ENCODE assay signal across 1 mouse cellular context in the genomic region with DNA sequence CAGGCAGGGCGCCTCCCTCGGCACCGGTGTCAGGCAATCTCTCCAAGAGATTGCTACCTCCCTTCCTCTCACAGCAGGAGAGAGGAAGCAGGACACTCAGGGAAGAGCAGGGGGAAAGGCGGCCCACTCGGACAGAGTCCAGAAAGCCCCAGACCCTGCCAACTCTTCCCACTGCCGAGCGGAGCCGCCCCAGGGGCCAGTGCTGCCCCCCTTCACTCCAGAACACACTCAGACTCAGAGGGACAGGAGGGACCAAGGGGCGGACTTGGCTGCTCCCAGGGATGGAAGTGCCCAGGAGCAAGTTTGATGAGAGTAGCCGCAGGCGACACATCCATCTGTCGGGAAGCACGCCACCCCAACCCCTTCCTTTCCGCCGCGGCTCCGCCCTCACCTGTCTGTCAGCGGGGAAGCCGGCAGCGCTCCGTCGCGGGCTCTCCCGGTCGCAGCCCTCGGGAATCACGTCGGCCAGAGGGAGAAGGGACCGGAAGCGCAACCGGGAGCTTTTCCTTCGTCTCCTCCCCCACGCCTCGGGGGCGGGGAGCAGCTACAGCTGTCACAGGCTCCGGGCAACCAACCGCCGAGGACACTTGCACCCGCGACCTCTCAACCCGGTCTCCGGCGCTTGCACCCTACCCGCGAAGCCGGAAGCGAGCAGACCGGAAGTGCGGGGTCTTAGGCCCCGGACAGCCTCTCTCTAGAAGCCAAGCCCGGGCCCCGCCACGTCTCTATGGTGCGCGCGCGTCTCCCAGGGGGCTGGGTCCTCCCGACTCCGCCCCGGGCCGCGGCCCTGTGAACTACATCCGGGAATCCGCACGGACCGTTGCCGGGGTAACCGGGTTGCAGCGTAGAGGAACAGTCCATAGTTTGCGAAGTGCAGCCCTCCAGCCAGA.
TF ChIP-seq lines count a peak whose summit lies in the region.

Arfip1 (minus strand) TSS at position 603 of the 890 bp plus-strand sequence.

TF ChIP-seq in CH12.LX, 34 proteins besides CTCF, POLR2A, EP300 and RAD21 (continued from another document):
- TF ChIP-seq UBTF (IDR thresholded peaks at IDR 0.05; ENCODE audit: low read depth, low read length) = no peak
- no peak for TF ChIP-seq SMC3 (IDR thresholded peaks at IDR 0.05; ENCODE audit: low read depth, low read length)
- TF ChIP-seq JUN (IDR thresholded peaks at IDR 0.05; ENCODE audit: insufficient read depth, low read depth, low read length) = no peak
- no peak; the same call in 1 of the 2 replicates for TF ChIP-seq ZMIZ1 (IDR thresholded peaks at IDR 0.05; ENCODE audit: low read depth, low read length)
- no peak for TF ChIP-seq E2F4 (IDR thresholded peaks at IDR 0.05; ENCODE audit: insufficient replicate concordance, low read depth, low read length)
- no peak; the same call in 1 of the 2 replicates for TF ChIP-seq RCOR1 (conservative IDR thresholded peaks at IDR 0.05; ENCODE audit: low read depth, low read length)
- TF ChIP-seq IRF4 (IDR thresholded peaks at IDR 0.05; ENCODE audit: low read depth, low read length) = peak; percentile 75
- no peak for TF ChIP-seq BHLHE40 (IDR thresholded peaks at IDR 0.05; ENCODE audit: low read depth, low read length)
- TF ChIP-seq HCFC1 (IDR thresholded peaks at IDR 0.05; ENCODE audit: low read depth, low read length) = peak; percentile 85
- peak; percentile 52; the same call in 1 of the 2 replicates for TF ChIP-seq POLR2AphosphoS2 (IDR thresholded peaks at IDR 0.05; ENCODE audit: low read depth, low read length)
- no peak for TF ChIP-seq ZNF384 (IDR thresholded peaks at IDR 0.05; ENCODE audit: low read depth, low read length)
- peak; percentile 73 for TF ChIP-seq TCF12 (IDR thresholded peaks at IDR 0.05; ENCODE audit: low read depth, low read length)
- TF ChIP-seq MYC (IDR thresholded peaks at IDR 0.05; ENCODE audit: low read depth, low read length) = no peak
- TF ChIP-seq NRF1 (IDR thresholded peaks at IDR 0.05; ENCODE audit: low read depth, low read length) = peak; percentile 82
- TF ChIP-seq USF2 (conservative IDR thresholded peaks at IDR 0.05; ENCODE audit: low read depth, low read length) = no peak
- TF ChIP-seq MAFK (IDR thresholded peaks at IDR 0.05; ENCODE audit: insufficient replicate concordance, low read length) = no peak
- TF ChIP-seq USF1 (IDR thresholded peaks at IDR 0.05; ENCODE audit: low read depth, low read length) = no peak
- TF ChIP-seq ZC3H11A (IDR thresholded peaks at IDR 0.05; ENCODE audit: low read depth, low read length) = no peak
- TF ChIP-seq KAT2A (IDR thresholded peaks at IDR 0.05; ENCODE audit: insufficient replicate concordance, low read length) = 0 out of 2 replicates have a peak, but pooled peaks have one; percentile 75
- no peak for TF ChIP-seq JUND (conservative IDR thresholded peaks at IDR 0.05; ENCODE audit: low read depth, low read length)
- peak; percentile 69; the same call in 1 of the 2 replicates for TF ChIP-seq MAZ (IDR thresholded peaks at IDR 0.05; ENCODE audit: low read depth, low read length)
- peak; percentile 95 for TF ChIP-seq MXI1 (IDR thresholded peaks at IDR 0.05; ENCODE audit: low read depth, low read length)
- no peak for TF ChIP-seq PAX5 (IDR thresholded peaks at IDR 0.05; ENCODE audit: low read length)
- no peak for TF ChIP-seq CHD1 (IDR thresholded peaks at IDR 0.05; ENCODE audit: low read depth, low read length)
- peak; percentile 81 for TF ChIP-seq NELFE (IDR thresholded peaks at IDR 0.05; ENCODE audit: low read depth, low read length)
- no peak; the same call in 1 of the 2 replicates for TF ChIP-seq GABPA (IDR thresholded peaks at IDR 0.05; ENCODE audit: insufficient replicate concordance, low read depth, low read length)
- TF ChIP-seq ZKSCAN1 (IDR thresholded peaks at IDR 0.05; ENCODE audit: borderline replicate concordance, low read depth, low read length) = no peak
- TF ChIP-seq CHD2 (IDR thresholded peaks at IDR 0.05; ENCODE audit: low read length) = peak; percentile 52; the same call in 1 of the 2 replicates
- peak; percentile 96 for TF ChIP-seq ELF1 (IDR thresholded peaks at IDR 0.05; ENCODE audit: low read depth, low read length)
- peak; percentile 62; the same call in 1 of the 2 replicates for TF ChIP-seq MEF2A (IDR thresholded peaks at IDR 0.05; ENCODE audit: borderline replicate concordance, low read depth, low read length)
- TF ChIP-seq MAX (IDR thresholded peaks at IDR 0.05; ENCODE audit: low read length) = peak; percentile 63; the same call in 1 of the 2 replicates
- TF ChIP-seq ETS1 (conservative IDR thresholded peaks at IDR 0.05; ENCODE audit: low read depth, low read length) = 0 out of 2 replicates have a peak, but pooled peaks have one; percentile 16
TF ChIP-seq in CH12.LX: peak in this region for 15.
